Mouse (Mus musculus) spleen, adult 2 months (tissue): Measurements from ENCODE around the gene Ubtf. TPM values are rescaled to one million over a fixed set of nuclear protein-coding genes. Genes with fewer than 3 reads are reported as not detected.
A peak's percentile ranks its signal among the peaks of the same experiment; 100 is the strongest.

ENCODE experiments used
- DNase-seq, 2 experiments: peaks; one replicate each; pipeline versions ENCODE4 v3.0.0 to v3.0.0-alpha.2; 2012 to 2021; ENCODE audit warnings: low spot score in 2 of 2, low read depth in 1 of 2
- H3K27ac ChIP-seq: fragments of 200-500 bp; 2 replicates; pipeline ENCODE4 v1.5.1; 2012; ENCODE audit warnings: low read length, inconsistent platforms; ENCODE audit not compliant: insufficient read depth
- H3K27me3 ChIP-seq: fragments of 200-500 bp; 2 replicates; pipeline ENCODE4 v1.6.1; 2012; ENCODE audit warnings: mild to moderate bottlenecking, moderate library complexity, low read length, inconsistent platforms; ENCODE audit not compliant: control insufficient read depth, insufficient read depth
- H3K36me3 ChIP-seq: fragments of 200-500 bp; 2 replicates; pipeline ENCODE4 v1.6.1; 2012; ENCODE audit warnings: mild to moderate bottlenecking, low read length, inconsistent platforms; ENCODE audit not compliant: control insufficient read depth, insufficient read depth
- H3K4me1 ChIP-seq: fragments of 200-500 bp; 2 replicates; pipeline ENCODE4 v1.6.1; 2011; ENCODE audit warnings: inconsistent platforms; ENCODE audit not compliant: control insufficient read depth, insufficient read depth, insufficient read length
- H3K4me3 ChIP-seq: fragments of 200-500 bp; 2 replicates; pipeline ENCODE4 v1.5.1; 2011; ENCODE audit warnings: mild to moderate bottlenecking, inconsistent platforms; ENCODE audit not compliant: insufficient read depth, insufficient read length; ENCODE audit errors: extremely low read depth
- CTCF ChIP-seq: fragments of 200-500 bp; IDR thresholded peaks from 2 replicates; pipeline ENCODE4 v1.5.1; 2011; ENCODE audit warnings: mild to moderate bottlenecking, inconsistent platforms; ENCODE audit not compliant: insufficient read depth, insufficient read length, insufficient replicate concordance; ENCODE audit errors: extremely low read depth
- POLR2A ChIP-seq: fragments of 200-500 bp; IDR thresholded peaks from 2 replicates; pipeline ENCODE4 v1.6.1; 2011; ENCODE audit warnings: low read depth, low read length, inconsistent platforms
- WGBS: fragments of 180-500 bp; shearing (Covaris S2); methylation state at CpG from one replicate; pipeline ENCODE4 v1.1.7; 2018; 5-methylcytosine and 5-hydroxymethylcytosine counted together
- polyA plus RNA-seq: library from polyadenylated mRNA; depleted of rRNA; stranded (reverse); fragments of >200 nt; gene quantifications from 2 replicates; pipeline ENCODE4 v1.2.3, GENCODE M21; 2012

Ubtf gene
- polyA plus RNA-seq, 1 experiment: 29.9 TPM

GRCm38 (mm10) chr11:102304141-102304540, 15.4 kb downstream of the Ubtf start:
- no peaks in the 10 kb centered on the region for H3K27me3 ChIP-seq
- H3K27ac ChIP-seq: no peak overlapping the region
- 86% methylated on average over 2 of the region's 2 CpGs for WGBS
- DNase-seq: no peak
- H3K36me3 ChIP-seq: peaks cover 20% of the 10 kb centered on the region
- TF ChIP-seq CTCF: no peak
- no peak for TF ChIP-seq POLR2A
- H3K4me1 ChIP-seq: peaks cover 3% of the 10 kb centered on the region; the same call in 1 of the 2 replicates
- H3K4me3 ChIP-seq: no peak overlapping the region

GRCm38 (mm10) chr11:102299839-102300238, 19.7 kb downstream of the Ubtf start:
- DNase-seq: peak; percentile 55 to 61
- Histone ChIP-seq H3K4me1 (peaks cover 4% of the 10 kb centered on the region; the same call in 1 of the 2 replicates), H3K27me3 (no peaks in the 10 kb centered on the region), H3K36me3 (no peaks in the 10 kb centered on the region), H3K27ac (no peak overlapping the region), H3K4me3 (no peak overlapping the region)
- TF ChIP-seq CTCF: peak; percentile 18; the same call in 1 of the 2 replicates
- TF ChIP-seq POLR2A: no peak
- 7% methylated on average over 1 of the region's 1 CpGs for WGBS

GRCm38 (mm10) chr11:102297577-102298556, 21.7 kb downstream of the Ubtf start:
- H3K4me1 ChIP-seq: peaks cover 4% of the 10 kb centered on the region; the same call in 1 of the 2 replicates
- H3K27me3 ChIP-seq: no peaks in the 10 kb centered on the region
- peak overlapping the region; percentile 81 for H3K4me3 ChIP-seq
- no peak for TF ChIP-seq POLR2A
- TF ChIP-seq CTCF: no peak
- DNase-seq: no peak
- 19% methylated on average over 27 of the region's 27 CpGs for WGBS
- H3K27ac ChIP-seq: peak overlapping the region; percentile 94
- H3K36me3 ChIP-seq: peaks cover 1% of the 10 kb centered on the region; the same call in 1 of the 2 replicates

- Histone ChIP-seq H3K4me3 (peak within 1 kb of the TSS; percentile 81), H3K27me3 (no peaks in the 10 kb centered on the region), H3K4me1 (peaks cover 4% of the 10 kb centered on the region; the same call in 1 of the 2 replicates), H3K36me3 (peaks cover 11% of the 10 kb centered on the region), H3K27ac (peak within 1 kb of the TSS; percentile 96)
- TF ChIP-seq CTCF: no peak
- peak; percentile 68 for TF ChIP-seq POLR2A
- DNase-seq: peak; percentile 95 to 99
- WGBS: under 1% methylated on average over 62 of the region's 125 CpGs
Observed at GRCm38 (mm10) chr11:102296491-102297472, 22.8 kb downstream of the Ubtf start, which contains the start of gene Atxn7l3. TSS of gene Atxn7l3 (minus strand) at chr11:102296631.

GRCm38 (mm10) chr11:102295598-102296471, 23.7 kb downstream of the Ubtf start:
- TF ChIP-seq POLR2A (no peak; the same call in 1 of the 2 replicates), CTCF (no peak)
- peaks cover 4% of the 10 kb centered on the region; the same call in 1 of the 2 replicates for H3K4me1 ChIP-seq
- under 1% methylated on average over 43 of the region's 73 CpGs for WGBS
- peak overlapping the region; percentile 69 for H3K4me3 ChIP-seq
- no peaks in the 10 kb centered on the region for H3K27me3 ChIP-seq
- peak overlapping the region; percentile 96 for H3K27ac ChIP-seq
- DNase-seq: peak in 1 of 2 experiments; percentile 48
- H3K36me3 ChIP-seq: peaks cover 20% of the 10 kb centered on the region
